Mouse (Mus musculus): Measurements from ENCODE around the gene Gmfb.

GRCm38 (mm10) chr14:46848736-46849135 lies 26.7 kb upstream of the Gmfb start:
- no peak for TF ChIP-seq CTCF (IDR thresholded peaks at IDR 0.05)
- TF ChIP-seq EP300 (IDR thresholded peaks at IDR 0.05), result no peak

Measured in lung, postnatal 0 days (tissue).